Mouse (Mus musculus): ENCODE measurements at regions not wholly inside any gene's neighbourhood (a gene's known extent, or its start where the extent isn't known, plus 50 kb on each side); places are given as distances from the start of the nearest gene placed in this dataset.

DNA sequence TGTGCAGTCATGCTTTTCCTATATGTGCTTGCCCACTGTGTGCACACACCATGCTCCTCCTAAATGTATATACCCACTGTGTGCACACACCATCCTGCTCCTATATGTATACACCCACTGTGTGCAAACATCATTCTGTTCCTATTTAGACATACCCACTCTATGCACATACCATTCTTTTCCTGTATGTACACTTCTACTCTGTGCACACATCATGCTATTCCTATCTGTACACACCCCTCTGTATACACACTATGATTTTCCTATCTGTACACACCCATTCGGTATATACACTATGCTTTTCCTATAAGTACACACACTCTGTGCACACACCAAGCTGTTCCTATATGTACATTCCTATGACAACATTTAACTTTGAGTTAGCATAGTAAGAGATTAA, 288.5 kb downstream of the Gm11361 start:
- Histone ChIP-seq H3K9me3 (replicated peaks) (no peaks in the 10 kb centered on the region), H3K27me3 (ENCODE audit: low read depth, poor library complexity, severe bottlenecking) (no peaks in the 10 kb centered on the region), H3K27ac (peak overlapping the region; percentile 86; the same call in 1 of the 2 replicates), H3K4me1 (peaks cover 37% of the 10 kb centered on the region), H3K4me3 (no peak overlapping the region), H3K36me3 (no peaks in the 10 kb centered on the region)
- 96% methylated on average over 1 of the region's 1 CpGs for WGBS
- DNase-seq (ENCODE audit: low spot score): no peak

- DNase-seq (ENCODE audit: low spot score): no peak
- H3K9me3 ChIP-seq (replicated peaks): no peaks in the 10 kb centered on the region
- no peaks in the 10 kb centered on the region for H3K27me3 ChIP-seq (ENCODE audit: low read depth, poor library complexity, severe bottlenecking)
- no peaks in the 10 kb centered on the region for H3K36me3 ChIP-seq
- peaks cover 37% of the 10 kb centered on the region for H3K4me1 ChIP-seq
- H3K4me3 ChIP-seq: no peak overlapping the region
- WGBS: 58% methylated on average over 2 of the region's 2 CpGs
- peak overlapping the region; percentile 86 for H3K27ac ChIP-seq
These were observed 288.0 kb downstream of the Gm11361 start for GRCm38 (mm10) chr13:28545337-28545736.

GRCm38 (mm10) chr13:28544819-28545180, 287.5 kb downstream of the Gm11361 start:
- no peaks in the 10 kb centered on the region for H3K27me3 ChIP-seq (ENCODE audit: low read depth, poor library complexity, severe bottlenecking)
- no peaks in the 10 kb centered on the region for H3K36me3 ChIP-seq
- peaks cover 37% of the 10 kb centered on the region for H3K4me1 ChIP-seq
- no peaks in the 10 kb centered on the region for H3K9me3 ChIP-seq (replicated peaks)
- no peak overlapping the region for H3K4me3 ChIP-seq
- H3K27ac ChIP-seq: peak overlapping the region; percentile 86
- 84% methylated on average over 2 of the region's 2 CpGs for WGBS
- no peak for DNase-seq (ENCODE audit: low spot score)

GRCm38 (mm10) chr13:28544003-28544818, 286.9 kb downstream of the Gm11361 start:
- Histone ChIP-seq H3K4me3 (peak overlapping the region; percentile 25; the same call in 1 of the 2 replicates), H3K36me3 (no peaks in the 10 kb centered on the region)

GRCm38 (mm10) chr13:28541607-28542006, 284.3 kb downstream of the Gm11361 start:
- Histone ChIP-seq H3K36me3 (peaks cover 7% of the 10 kb centered on the region; the same call in 1 of the 2 replicates), H3K27me3 (ENCODE audit: low read depth, poor library complexity, severe bottlenecking) (no peaks in the 10 kb centered on the region), H3K27ac (no peak overlapping the region), H3K9me3 (replicated peaks) (no peaks in the 10 kb centered on the region), H3K4me3 (no peak overlapping the region), H3K4me1 (peaks cover 37% of the 10 kb centered on the region)
- 94% methylated on average over 3 of the region's 3 CpGs for WGBS
- DNase-seq (ENCODE audit: low spot score): no peak

More at GRCm38 (mm10) chr13:28544003-28544818, 286.9 kb downstream of the Gm11361 start:
- WGBS: 33% methylated on average over 15 of the region's 17 CpGs
- peak overlapping the region; percentile 86 for H3K27ac ChIP-seq
- no peaks in the 10 kb centered on the region for H3K9me3 ChIP-seq (replicated peaks)
- no peaks in the 10 kb centered on the region for H3K27me3 ChIP-seq (ENCODE audit: low read depth, poor library complexity, severe bottlenecking)
- peak; percentile 80 for DNase-seq (ENCODE audit: low spot score)
- H3K4me1 ChIP-seq: peaks cover 37% of the 10 kb centered on the region

GRCm38 (mm10) chr13:28533080-28533479, 275.8 kb downstream of the Gm11361 start:
- H3K4me1 ChIP-seq: peaks cover 10% of the 10 kb centered on the region
- peaks cover 14% of the 10 kb centered on the region; the same call in 1 of the 2 replicates for H3K36me3 ChIP-seq
- H3K27me3 ChIP-seq (ENCODE audit: low read depth, poor library complexity, severe bottlenecking): no peaks in the 10 kb centered on the region
- no peak overlapping the region for H3K4me3 ChIP-seq
- H3K9me3 ChIP-seq (replicated peaks): no peaks in the 10 kb centered on the region; the same call in 1 of the 2 replicates
- 88% methylated on average over 1 of the region's 1 CpGs for WGBS
- DNase-seq (ENCODE audit: low spot score): no peak
- no peak overlapping the region for H3K27ac ChIP-seq

DNA sequence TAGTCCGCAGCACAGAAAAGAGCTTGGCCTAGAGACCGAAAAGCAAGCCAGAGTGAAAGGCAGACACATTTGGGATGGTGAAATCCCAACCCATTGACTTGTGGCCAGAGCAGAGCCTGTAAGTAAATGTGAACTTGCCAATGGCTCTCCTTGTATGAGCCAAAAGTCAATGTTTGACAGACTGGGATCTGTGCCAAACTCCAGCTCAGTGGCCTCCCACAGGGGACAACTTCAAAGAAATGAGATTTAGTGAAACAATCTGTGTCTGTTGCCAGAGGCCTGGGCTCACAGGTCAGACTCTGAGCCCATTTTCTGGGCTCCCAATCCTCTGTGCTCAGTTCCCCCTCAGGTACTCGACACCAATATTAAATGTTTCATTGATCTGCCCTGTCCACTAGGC, 274.9 kb downstream of the Gm11361 start:
- DNase-seq (ENCODE audit: low spot score): no peak
- WGBS: 92% methylated on average over 3 of the region's 3 CpGs
- H3K27ac ChIP-seq: no peak overlapping the region

DNA sequence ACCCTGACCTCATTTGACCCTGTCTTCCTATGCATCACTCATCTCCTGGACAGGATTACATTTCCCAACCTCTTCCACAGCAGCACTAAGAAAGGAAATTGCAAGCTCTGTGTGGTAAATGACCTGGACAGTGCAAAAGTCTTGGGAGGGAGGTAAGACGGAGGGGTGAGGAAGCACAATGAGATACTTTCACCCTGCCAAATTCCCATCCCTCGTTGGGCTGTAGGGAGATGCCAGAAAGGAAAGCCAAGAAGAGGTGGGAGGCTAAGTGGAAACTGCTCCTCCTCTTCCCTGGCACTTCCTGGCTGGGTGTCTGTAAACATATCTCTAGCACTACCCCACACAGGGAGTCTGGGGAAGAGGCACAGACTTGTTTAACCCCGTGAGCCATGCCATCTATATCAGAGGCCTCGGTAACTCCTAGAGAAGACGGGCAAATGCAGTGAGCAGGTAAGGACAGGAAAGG, 274.2 kb downstream of the Gm11361 start:
- Histone ChIP-seq H3K9me3 (replicated peaks) (no peaks in the 10 kb centered on the region; the same call in 1 of the 2 replicates), H3K36me3 (peaks cover 14% of the 10 kb centered on the region; the same call in 1 of the 2 replicates), H3K4me1 (peaks cover 10% of the 10 kb centered on the region), H3K27ac (peak overlapping the region; percentile 42), H3K27me3 (ENCODE audit: low read depth, poor library complexity, severe bottlenecking) (no peaks in the 10 kb centered on the region), H3K4me3 (no peak overlapping the region)
- WGBS: 78% methylated on average over 5 of the region's 5 CpGs
- no peak for DNase-seq (ENCODE audit: low spot score)

More for the DNA sequence above, 274.9 kb downstream of the Gm11361 start:
- no peaks in the 10 kb centered on the region for H3K27me3 ChIP-seq (ENCODE audit: low read depth, poor library complexity, severe bottlenecking)
- H3K4me1 ChIP-seq: peaks cover 10% of the 10 kb centered on the region
- H3K9me3 ChIP-seq (replicated peaks): no peaks in the 10 kb centered on the region; the same call in 1 of the 2 replicates
- no peak overlapping the region for H3K4me3 ChIP-seq
- peaks cover 14% of the 10 kb centered on the region; the same call in 1 of the 2 replicates for H3K36me3 ChIP-seq

- peaks cover 10% of the 10 kb centered on the region for H3K4me1 ChIP-seq
- H3K9me3 ChIP-seq (replicated peaks): no peaks in the 10 kb centered on the region; the same call in 1 of the 2 replicates
- H3K36me3 ChIP-seq: peaks cover 14% of the 10 kb centered on the region; the same call in 1 of the 2 replicates
- WGBS: 91% methylated on average over 3 of the region's 3 CpGs
- DNase-seq (ENCODE audit: low spot score): no peak
- no peaks in the 10 kb centered on the region for H3K27me3 ChIP-seq (ENCODE audit: low read depth, poor library complexity, severe bottlenecking)
- no peak overlapping the region for H3K27ac ChIP-seq
- no peak overlapping the region for H3K4me3 ChIP-seq
These were observed 273.6 kb downstream of the Gm11361 start for GRCm38 (mm10) chr13:28530947-28531346.

GRCm38 (mm10) chr13:28528898-28529511, 271.7 kb downstream of the Gm11361 start:
- WGBS: 86% methylated on average over 4 of the region's 4 CpGs

GRCm38 (mm10) chr13:28526299-28526698, 269.0 kb downstream of the Gm11361 start:
- Histone ChIP-seq H3K9me3 (replicated peaks) (no peaks in the 10 kb centered on the region; the same call in 1 of the 2 replicates), H3K36me3 (peaks cover 12% of the 10 kb centered on the region; the same call in 1 of the 2 replicates), H3K4me1 (peaks cover 14% of the 10 kb centered on the region), H3K27me3 (ENCODE audit: low read depth, poor library complexity, severe bottlenecking) (no peaks in the 10 kb centered on the region), H3K4me3 (no peak overlapping the region), H3K27ac (no peak overlapping the region)
- no peak for DNase-seq (ENCODE audit: low spot score)
- WGBS: 96% methylated on average over 1 of the region's 1 CpGs

More at GRCm38 (mm10) chr13:28528898-28529511, 271.7 kb downstream of the Gm11361 start:
- Histone ChIP-seq H3K27me3 (ENCODE audit: low read depth, poor library complexity, severe bottlenecking) (no peaks in the 10 kb centered on the region), H3K4me3 (no peak overlapping the region), H3K27ac (no peak overlapping the region), H3K36me3 (peaks cover 14% of the 10 kb centered on the region; the same call in 1 of the 2 replicates), H3K4me1 (peaks cover 10% of the 10 kb centered on the region), H3K9me3 (replicated peaks) (no peaks in the 10 kb centered on the region; the same call in 1 of the 2 replicates)
- DNase-seq (ENCODE audit: low spot score): no peak

- Histone ChIP-seq H3K9me3 (replicated peaks) (no peaks in the 10 kb centered on the region), H3K4me1 (peaks cover 24% of the 10 kb centered on the region), H3K27ac (no peak overlapping the region), H3K4me3 (no peak overlapping the region), H3K27me3 (ENCODE audit: low read depth, poor library complexity, severe bottlenecking) (no peaks in the 10 kb centered on the region), H3K36me3 (no peaks in the 10 kb centered on the region)
- WGBS: 90% methylated on average over 3 of the region's 3 CpGs
- peak; percentile 7 for DNase-seq (ENCODE audit: low spot score)
These were observed 267.1 kb downstream of the Gm11361 start for GRCm38 (mm10) chr13:28524411-28524810.

DNA sequence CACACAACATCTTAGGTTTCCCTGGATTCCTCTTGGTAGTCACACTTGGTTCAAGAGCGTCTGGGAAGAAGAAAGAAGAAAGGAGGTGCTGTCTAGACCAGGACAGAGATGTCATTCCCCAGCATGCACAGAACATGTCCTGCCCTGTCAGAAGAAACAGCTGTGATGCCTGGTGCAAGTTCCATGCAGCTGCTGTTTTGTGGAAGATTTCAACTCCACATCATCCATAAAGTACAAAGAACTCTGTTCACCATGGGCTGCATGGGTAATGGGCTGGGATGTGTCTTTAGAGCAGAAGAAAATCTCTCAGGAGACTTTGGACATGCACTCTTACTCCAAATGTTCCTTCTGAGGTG, 262.8 kb downstream of the Gm11361 start:
- no peaks in the 10 kb centered on the region for H3K27me3 ChIP-seq (ENCODE audit: low read depth, poor library complexity, severe bottlenecking)
- no peaks in the 10 kb centered on the region for H3K36me3 ChIP-seq
- DNase-seq (ENCODE audit: low spot score): no peak
- peaks cover 28% of the 10 kb centered on the region for H3K4me1 ChIP-seq
- H3K4me3 ChIP-seq: no peak overlapping the region
- H3K27ac ChIP-seq: peak overlapping the region; percentile 30; the same call in 1 of the 2 replicates
- 65% methylated on average over 1 of the region's 1 CpGs for WGBS
- no peaks in the 10 kb centered on the region for H3K9me3 ChIP-seq (replicated peaks)

All from limb, embryonic 10.5 days (tissue).